Mouse (Mus musculus) kidney, adult 10 weeks (tissue): ENCODE measurements around the gene Tdpoz3. TPM values are rescaled to one million over a fixed set of nuclear protein-coding genes. Genes with fewer than 3 reads are reported as not detected.

ENCODE experiments used
- polyA plus RNA-seq: library from polyadenylated mRNA; stranded (reverse); fragments of 350-450 nt; fragmentation: Illumina TruSeq; extraction: RNeasy Lipid Tissue Mini Kit (QIAGEN cat#74804); gene quantifications from one replicate; pipeline ENCODE4 v1.2.3, GENCODE M21; 2014; ENCODE audit warnings: low read depth, low replicate concordance

Gene Tdpoz3
- polyA plus RNA-seq: not detected

GRCm38 (mm10) chr3:93825720-93826119 lies at the start of gene Tdpoz3:
Gene Tdpoz3, plus strand, starts transcription at chr3:93826020.

GRCm38 (mm10) chr3:93796098-93796497 lies 29.7 kb upstream of the Tdpoz3 start, which contains the start of gene Tdpoz4:
Gene Tdpoz4, plus strand, starts transcription at chr3:93796398.

Other genes with a start within 250 kb of the Tdpoz3 start
- not detected for gene Tdpoz2, start 173.3 kb upstream of the Tdpoz3 start, polyA plus RNA-seq
- gene Tdpoz1, start 149.7 kb upstream of the Tdpoz3 start, polyA plus RNA-seq: not detected
- not detected for gene Gm37596, start 132.9 kb upstream of the Tdpoz3 start, polyA plus RNA-seq
- gene Gm5773, start 53.0 kb upstream of the Tdpoz3 start, polyA plus RNA-seq: not detected
- not detected for gene Tdpoz4, start 29.6 kb upstream of the Tdpoz3 start, polyA plus RNA-seq
- gene Gm9117, start 117.5 kb downstream of the Tdpoz3 start, polyA plus RNA-seq: not detected
- not detected for gene Tdpoz5, start 135.3 kb downstream of the Tdpoz3 start, polyA plus RNA-seq
- not detected for gene Gm9125, start 228.9 kb downstream of the Tdpoz3 start, polyA plus RNA-seq
- not detected for gene Gm10697, start 246.6 kb downstream of the Tdpoz3 start, polyA plus RNA-seq